Mouse (Mus musculus): ENCODE measurements at regions not wholly inside any gene's neighbourhood (a gene's known extent, or its start where the extent isn't known, plus 50 kb on each side); places are given as distances from the start of the nearest gene placed in this dataset.

DNA sequence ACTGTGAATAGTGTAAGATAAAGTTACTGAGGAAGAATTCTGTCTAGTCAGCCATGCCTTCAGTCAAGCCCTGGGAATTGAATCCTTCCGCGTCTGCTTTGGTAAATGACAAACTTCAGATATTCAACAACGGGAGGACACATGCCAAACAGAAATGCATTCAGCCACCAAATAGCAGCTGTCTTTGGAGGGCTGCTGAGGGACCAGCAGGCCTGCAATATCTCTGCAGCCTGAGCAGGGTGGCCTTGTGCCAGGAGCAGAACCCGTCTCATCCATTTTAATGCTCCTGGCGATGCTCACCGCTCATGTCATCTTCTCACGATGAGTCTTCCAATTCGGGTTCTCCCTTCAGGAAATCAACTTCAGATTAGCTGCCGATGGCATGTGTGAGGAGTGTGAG, 87.1 kb upstream of the Pik3r1 start:
- TF ChIP-seq EP300 (IDR thresholded peaks at IDR 0.05; ENCODE audit: low read depth) (no peak), CTCF (IDR thresholded peaks at IDR 0.05; ENCODE audit: low read depth) (no peak)

Data from liver, postnatal 0 days (tissue).